Mouse (Mus musculus): ENCODE measurements around the gene Sf3b4. TPM values are rescaled to one million over a fixed set of nuclear protein-coding genes. Genes with fewer than 3 reads are reported as not detected.

Gene Sf3b4
- total RNA-seq, 1 experiment, result 91.1 TPM

- H3K9ac ChIP-seq (ENCODE audit: insufficient read depth, low read depth, low read length, poor library complexity, severe bottlenecking), result no peak overlapping the region
- DNase-seq (ENCODE audit: low read depth, low spot score), result no peak
- peaks cover 13% of the 10 kb centered on the region for H3K36me3 ChIP-seq (ENCODE audit: control insufficient read depth, insufficient read depth, low read length, poor library complexity, severe bottlenecking)
- H3K4me3 ChIP-seq (ENCODE audit: insufficient read depth in 1 of 2, low read depth in 1 of 2, low read length in 2 of 2, poor library complexity in 1 of 2, severe bottlenecking in 1 of 2), result no peak overlapping the region
- TF ChIP-seq HCFC1 (IDR thresholded peaks at IDR 0.05; ENCODE audit: borderline replicate concordance, insufficient read depth, low read length), result no peak
- TF ChIP-seq CHD2 (IDR thresholded peaks at IDR 0.05; ENCODE audit: low read depth, low read length), result no peak
- no peak for TF ChIP-seq ZC3H11A (IDR thresholded peaks at IDR 0.05; ENCODE audit: borderline replicate concordance, low read depth, low read length)
- TF ChIP-seq MAFK (IDR thresholded peaks at IDR 0.05; ENCODE audit: insufficient read depth, low read depth, low read length), result no peak
- no peak for TF ChIP-seq ZNF384 (IDR thresholded peaks at IDR 0.05; ENCODE audit: low read depth, low read length)
- no peak overlapping the region for H3K27ac ChIP-seq (ENCODE audit: insufficient read depth, low read depth, low read length, poor library complexity, severe bottlenecking)
- in situ Hi-C loops (cut with MboI; ENCODE audit: low sequenced_read_pairs in 2 of 2, unreplicated experiment in 2 of 2), result no loop called here
- no peaks in the 10 kb centered on the region for H3K9me3 ChIP-seq (ENCODE audit: control insufficient read depth, insufficient read depth, low read depth, low read length)
- peaks cover 3 to 9% of the 10 kb centered on the region in 2 experiments; a peak in 2 of 4 replicates for H3K4me1 ChIP-seq (ENCODE audit: control insufficient read depth in 2 of 2, insufficient read depth in 2 of 2, low read length in 2 of 2, poor library complexity in 1 of 2)
These were observed 19.5 kb upstream of the Sf3b4 start for GRCm38 (mm10) chr3:96152611-96153010.

DNA sequence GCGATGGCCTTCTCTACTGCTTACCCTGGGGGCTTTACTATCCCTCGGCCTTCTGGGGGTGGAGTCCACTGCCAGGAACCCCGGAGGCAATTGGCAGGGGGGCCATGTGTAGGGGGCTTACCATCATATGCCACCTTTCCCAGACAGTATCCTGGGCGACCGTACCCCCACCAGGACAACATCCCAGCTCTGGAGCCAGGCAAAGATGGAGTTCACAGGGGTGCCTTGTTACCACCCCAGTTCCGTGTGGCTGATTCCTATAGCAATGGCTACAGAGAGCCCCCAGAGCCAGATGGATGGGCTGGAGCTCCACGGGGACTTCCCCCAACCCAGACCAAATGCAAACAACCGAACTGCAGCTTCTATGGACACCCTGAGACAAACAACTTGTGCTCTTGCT, 16.6 kb upstream of the Sf3b4 start:
- Histone ChIP-seq H3K36me3 (ENCODE audit: control insufficient read depth, insufficient read depth, low read length, poor library complexity, severe bottlenecking) (peaks cover 13% of the 10 kb centered on the region), H3K9ac (ENCODE audit: insufficient read depth, low read depth, low read length, poor library complexity, severe bottlenecking) (no peak overlapping the region), H3K4me1 (ENCODE audit: control insufficient read depth in 2 of 2, insufficient read depth in 2 of 2, low read length in 2 of 2, poor library complexity in 1 of 2) (peaks cover 9 to 22% of the 10 kb centered on the region in 2 experiments), H3K9me3 (ENCODE audit: control insufficient read depth, insufficient read depth, low read depth, low read length) (no peaks in the 10 kb centered on the region), H3K27ac (ENCODE audit: insufficient read depth, low read depth, low read length, poor library complexity, severe bottlenecking) (no peak overlapping the region), H3K4me3 (ENCODE audit: insufficient read depth in 1 of 2, low read depth in 1 of 2, low read length in 2 of 2, poor library complexity in 1 of 2, severe bottlenecking in 1 of 2) (no peak overlapping the region)
- TF ChIP-seq ZC3H11A (IDR thresholded peaks at IDR 0.05; ENCODE audit: borderline replicate concordance, low read depth, low read length), result no peak
- no peak for TF ChIP-seq CHD2 (IDR thresholded peaks at IDR 0.05; ENCODE audit: low read depth, low read length)
- TF ChIP-seq HCFC1 (IDR thresholded peaks at IDR 0.05; ENCODE audit: borderline replicate concordance, insufficient read depth, low read length), result no peak
- no peak for TF ChIP-seq ZNF384 (IDR thresholded peaks at IDR 0.05; ENCODE audit: low read depth, low read length)
- TF ChIP-seq MAFK (IDR thresholded peaks at IDR 0.05; ENCODE audit: insufficient read depth, low read depth, low read length), result no peak
- no peak for DNase-seq (ENCODE audit: low read depth, low spot score)
- in situ Hi-C loops (cut with MboI; ENCODE audit: low sequenced_read_pairs in 2 of 2, unreplicated experiment in 2 of 2), result no loop called here

- TF ChIP-seq CHD2 (IDR thresholded peaks at IDR 0.05; ENCODE audit: low read depth, low read length) (no peak), MAFK (IDR thresholded peaks at IDR 0.05; ENCODE audit: insufficient read depth, low read depth, low read length) (no peak), ZNF384 (IDR thresholded peaks at IDR 0.05; ENCODE audit: low read depth, low read length) (no peak), ZC3H11A (IDR thresholded peaks at IDR 0.05; ENCODE audit: borderline replicate concordance, low read depth, low read length) (no peak), HCFC1 (IDR thresholded peaks at IDR 0.05; ENCODE audit: borderline replicate concordance, insufficient read depth, low read length) (no peak)
- Histone ChIP-seq H3K4me1 (ENCODE audit: control insufficient read depth in 2 of 2, insufficient read depth in 2 of 2, low read length in 2 of 2, poor library complexity in 1 of 2) (peaks cover 11 to 28% of the 10 kb centered on the region in 2 experiments), H3K4me3 (ENCODE audit: insufficient read depth in 1 of 2, low read depth in 1 of 2, low read length in 2 of 2, poor library complexity in 1 of 2, severe bottlenecking in 1 of 2) (no peak overlapping the region), H3K9me3 (ENCODE audit: control insufficient read depth, insufficient read depth, low read depth, low read length) (no peaks in the 10 kb centered on the region), H3K27ac (ENCODE audit: insufficient read depth, low read depth, low read length, poor library complexity, severe bottlenecking) (no peak overlapping the region), H3K36me3 (ENCODE audit: control insufficient read depth, insufficient read depth, low read length, poor library complexity, severe bottlenecking) (peaks cover 7% of the 10 kb centered on the region; the same call in 1 of the 2 replicates), H3K9ac (ENCODE audit: insufficient read depth, low read depth, low read length, poor library complexity, severe bottlenecking) (no peak overlapping the region)
- DNase-seq (ENCODE audit: low read depth, low spot score), result no peak
- in situ Hi-C loops (cut with MboI; ENCODE audit: low sequenced_read_pairs in 2 of 2, unreplicated experiment in 2 of 2), result no loop called here
These were observed 12.3 kb upstream of the Sf3b4 start for GRCm38 (mm10) chr3:96159820-96160219.

DNA sequence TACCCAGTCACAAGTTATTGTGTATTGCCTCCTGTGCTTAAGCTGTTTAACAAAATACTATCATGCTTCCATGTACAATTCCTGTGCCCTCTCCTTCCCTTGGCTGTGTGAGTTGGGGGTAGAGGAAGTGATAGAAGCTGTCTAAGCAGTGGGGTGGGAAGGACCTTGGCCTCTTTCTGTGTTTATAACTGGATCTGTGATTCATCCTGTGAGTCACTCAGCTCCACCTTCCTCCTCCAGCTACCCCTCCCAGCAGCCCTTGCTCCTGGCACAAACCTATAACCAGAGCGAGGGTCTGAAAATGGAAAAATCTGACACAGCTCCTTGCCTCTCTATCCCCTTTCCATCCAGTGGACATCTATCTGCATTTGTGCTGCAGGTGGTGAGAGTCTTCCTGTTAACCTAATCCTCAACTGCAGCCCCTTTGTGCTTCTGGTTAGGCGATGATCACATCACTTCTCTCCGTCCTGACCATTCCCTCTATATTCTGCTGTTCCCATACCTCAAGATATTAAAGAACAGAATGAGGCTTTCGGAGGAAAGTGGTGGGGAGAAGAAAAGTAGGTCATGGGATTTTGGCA, 11.8 kb upstream of the Sf3b4 start:
- TF ChIP-seq HCFC1 (IDR thresholded peaks at IDR 0.05; ENCODE audit: borderline replicate concordance, insufficient read depth, low read length) (no peak), ZC3H11A (IDR thresholded peaks at IDR 0.05; ENCODE audit: borderline replicate concordance, low read depth, low read length) (no peak), MAFK (IDR thresholded peaks at IDR 0.05; ENCODE audit: insufficient read depth, low read depth, low read length) (no peak), ZNF384 (IDR thresholded peaks at IDR 0.05; ENCODE audit: low read depth, low read length) (no peak), CHD2 (IDR thresholded peaks at IDR 0.05; ENCODE audit: low read depth, low read length) (no peak)
- Histone ChIP-seq H3K9me3 (ENCODE audit: control insufficient read depth, insufficient read depth, low read depth, low read length) (no peaks in the 10 kb centered on the region), H3K27ac (ENCODE audit: insufficient read depth, low read depth, low read length, poor library complexity, severe bottlenecking) (no peak overlapping the region), H3K4me3 (ENCODE audit: insufficient read depth in 1 of 2, low read depth in 1 of 2, low read length in 2 of 2, poor library complexity in 1 of 2, severe bottlenecking in 1 of 2) (no peak overlapping the region; a peak in 1 of 4 replicates), H3K9ac (ENCODE audit: insufficient read depth, low read depth, low read length, poor library complexity, severe bottlenecking) (no peak overlapping the region), H3K4me1 (ENCODE audit: control insufficient read depth in 2 of 2, insufficient read depth in 2 of 2, low read length in 2 of 2, poor library complexity in 1 of 2) (peaks cover 11 to 25% of the 10 kb centered on the region in 2 experiments), H3K36me3 (ENCODE audit: control insufficient read depth, insufficient read depth, low read length, poor library complexity, severe bottlenecking) (0 out of 2 replicates have a peak, but pooled peaks cover 2% of the 10 kb centered on the region)
- in situ Hi-C loops (cut with MboI; ENCODE audit: low sequenced_read_pairs in 2 of 2, unreplicated experiment in 2 of 2), result no loop called here
- no peak for DNase-seq (ENCODE audit: low read depth, low spot score)
